Mouse (Mus musculus) spleen, adult 2 months (tissue): ENCODE measurements around the gene Apba2. TPM values are rescaled to one million over a fixed set of nuclear protein-coding genes. Genes with fewer than 3 reads are reported as not detected.

Experiments used
- DNase-seq, 2 experiments: peaks; one replicate each; pipeline versions ENCODE4 v3.0.0 to v3.0.0-alpha.2; 2012 to 2021; ENCODE audit warnings: low spot score in 2 of 2, low read depth in 1 of 2
- H3K27ac ChIP-seq: fragments of 200-500 bp; 2 replicates; pipeline ENCODE4 v1.5.1; 2012; ENCODE audit warnings: low read length, inconsistent platforms; ENCODE audit not compliant: insufficient read depth
- H3K27me3 ChIP-seq: fragments of 200-500 bp; 2 replicates; pipeline ENCODE4 v1.6.1; 2012; ENCODE audit warnings: mild to moderate bottlenecking, moderate library complexity, low read length, inconsistent platforms; ENCODE audit not compliant: control insufficient read depth, insufficient read depth
- H3K36me3 ChIP-seq: fragments of 200-500 bp; 2 replicates; pipeline ENCODE4 v1.6.1; 2012; ENCODE audit warnings: mild to moderate bottlenecking, low read length, inconsistent platforms; ENCODE audit not compliant: control insufficient read depth, insufficient read depth
- H3K4me1 ChIP-seq: fragments of 200-500 bp; 2 replicates; pipeline ENCODE4 v1.6.1; 2011; ENCODE audit warnings: inconsistent platforms; ENCODE audit not compliant: control insufficient read depth, insufficient read depth, insufficient read length
- H3K4me3 ChIP-seq: fragments of 200-500 bp; 2 replicates; pipeline ENCODE4 v1.5.1; 2011; ENCODE audit warnings: mild to moderate bottlenecking, inconsistent platforms; ENCODE audit not compliant: insufficient read depth, insufficient read length; ENCODE audit errors: extremely low read depth
- CTCF ChIP-seq: fragments of 200-500 bp; IDR thresholded peaks from 2 replicates; pipeline ENCODE4 v1.5.1; 2011; ENCODE audit warnings: mild to moderate bottlenecking, inconsistent platforms; ENCODE audit not compliant: insufficient read depth, insufficient read length, insufficient replicate concordance; ENCODE audit errors: extremely low read depth
- POLR2A ChIP-seq: fragments of 200-500 bp; IDR thresholded peaks from 2 replicates; pipeline ENCODE4 v1.6.1; 2011; ENCODE audit warnings: low read depth, low read length, inconsistent platforms
- WGBS: fragments of 180-500 bp; shearing (Covaris S2); methylation state at CpG from one replicate; pipeline ENCODE4 v1.1.7; 2018; 5-methylcytosine and 5-hydroxymethylcytosine counted together
- polyA plus RNA-seq: library from polyadenylated mRNA; depleted of rRNA; stranded (reverse); fragments of >200 nt; gene quantifications from 2 replicates; pipeline ENCODE4 v1.2.3, GENCODE M21; 2012

Gene Apba2
- polyA plus RNA-seq, 1 experiment, result 0.18 TPM

GRCm38 (mm10) chr7:64741333-64742307, 240.1 kb downstream of the Apba2 start:
- Histone ChIP-seq H3K36me3 (no peaks in the 10 kb centered on the region), H3K27me3 (no peaks in the 10 kb centered on the region), H3K4me1 (no peaks in the 10 kb centered on the region), H3K4me3 (no peak overlapping the region), H3K27ac (no peak overlapping the region)
- peak; percentile 3 to 37 for DNase-seq
- WGBS, result 35% methylated on average over 8 of the region's 8 CpGs
- no peak for TF ChIP-seq POLR2A
- TF ChIP-seq CTCF, result peak; percentile 72; the same call in 1 of the 2 replicates

DNA sequence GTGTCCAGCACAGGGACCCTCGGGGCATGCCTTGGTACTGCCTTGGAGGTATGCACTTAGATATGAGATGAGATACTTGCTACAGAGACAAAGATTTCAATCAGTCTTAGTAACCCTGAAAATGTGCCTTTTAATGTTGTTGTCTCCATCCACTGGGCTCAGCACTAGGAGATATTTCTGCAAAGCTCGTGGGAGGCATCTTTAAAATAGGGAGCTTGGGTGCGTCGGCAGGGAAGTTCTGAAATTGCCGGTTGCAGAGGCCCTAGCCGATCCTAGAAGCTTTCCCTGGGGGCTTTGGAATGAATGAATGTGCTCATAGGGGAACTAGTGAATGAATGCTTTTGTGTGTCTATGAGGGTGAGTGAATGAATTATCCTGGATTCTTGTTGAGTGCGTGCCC, 242.1 kb downstream of the Apba2 start:
- Histone ChIP-seq H3K4me1 (no peaks in the 10 kb centered on the region), H3K27me3 (no peaks in the 10 kb centered on the region), H3K27ac (no peak overlapping the region), H3K36me3 (no peaks in the 10 kb centered on the region), H3K4me3 (no peak overlapping the region)
- DNase-seq, result no peak
- TF ChIP-seq CTCF, result no peak
- TF ChIP-seq POLR2A, result no peak
- 88% methylated on average over 7 of the region's 7 CpGs for WGBS

DNA sequence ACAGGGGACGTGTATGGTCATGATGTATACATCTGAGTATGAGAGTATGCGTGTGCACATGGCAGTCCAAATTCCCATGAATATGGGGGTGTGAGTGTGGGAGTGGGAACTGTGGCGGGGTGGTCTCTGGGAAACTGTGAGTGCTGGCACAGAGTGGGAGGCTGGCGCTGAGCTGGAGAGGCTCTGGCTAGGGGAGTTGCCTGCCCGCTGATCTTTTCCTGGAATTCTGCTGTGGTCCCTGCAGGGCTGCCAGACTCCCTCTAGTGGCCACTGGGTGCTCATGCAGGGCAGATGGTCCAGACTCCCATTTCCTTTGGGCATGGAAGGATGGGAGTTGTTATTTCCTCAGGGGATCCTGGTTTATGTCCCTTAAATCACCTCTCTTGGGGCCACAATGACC, 250.0 kb downstream of the Apba2 start:
- TF ChIP-seq POLR2A (no peak), CTCF (peak; percentile 60; the same call in 1 of the 2 replicates)
- Histone ChIP-seq H3K27ac (no peak overlapping the region), H3K4me3 (no peak overlapping the region), H3K4me1 (no peaks in the 10 kb centered on the region), H3K27me3 (no peaks in the 10 kb centered on the region), H3K36me3 (no peaks in the 10 kb centered on the region)
- no peak for DNase-seq
- WGBS, result 38% methylated on average over 5 of the region's 5 CpGs

DNA sequence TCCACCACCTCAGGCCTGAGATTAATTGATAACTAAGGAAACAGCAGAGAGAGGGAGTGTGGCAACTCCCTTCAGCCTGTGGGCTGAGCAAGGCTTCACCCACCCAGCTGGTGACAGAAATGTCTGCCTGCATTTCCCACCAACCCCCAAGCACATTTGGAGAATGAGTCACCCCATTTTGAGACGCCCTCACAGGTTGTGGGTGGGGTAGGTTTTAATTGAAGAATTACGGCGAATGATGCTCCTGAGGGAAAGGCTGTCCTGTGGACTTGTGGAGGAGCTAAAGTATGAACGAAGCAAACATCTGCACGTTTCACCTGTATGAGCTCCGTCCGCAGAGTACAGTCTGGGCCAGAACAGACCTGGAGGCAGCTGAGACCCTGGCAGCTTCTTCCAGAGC, 250.6 kb downstream of the Apba2 start:
- no peaks in the 10 kb centered on the region for H3K4me1 ChIP-seq
- DNase-seq, result no peak
- H3K27ac ChIP-seq, result no peak overlapping the region
- TF ChIP-seq POLR2A (no peak), CTCF (no peak)
- no peak overlapping the region for H3K4me3 ChIP-seq
- H3K27me3 ChIP-seq, result no peaks in the 10 kb centered on the region
- no peaks in the 10 kb centered on the region for H3K36me3 ChIP-seq
- WGBS, result 87% methylated on average over 7 of the region's 7 CpGs

- Histone ChIP-seq H3K4me3 (no peak overlapping the region), H3K27me3 (no peaks in the 10 kb centered on the region), H3K36me3 (no peaks in the 10 kb centered on the region), H3K27ac (no peak overlapping the region), H3K4me1 (no peaks in the 10 kb centered on the region)
- 83% methylated on average over 6 of the region's 6 CpGs for WGBS
- TF ChIP-seq POLR2A (no peak), CTCF (no peak)
- no peak for DNase-seq
Measured at GRCm38 (mm10) chr7:64753678-64754077, 252.2 kb downstream of the Apba2 start.

GRCm38 (mm10) chr7:64754161-64754560, 252.7 kb downstream of the Apba2 start:
- no peak for DNase-seq
- no peaks in the 10 kb centered on the region for H3K27me3 ChIP-seq
- no peaks in the 10 kb centered on the region for H3K4me1 ChIP-seq
- H3K4me3 ChIP-seq, result no peak overlapping the region
- H3K27ac ChIP-seq, result no peak overlapping the region
- 74% methylated on average over 7 of the region's 7 CpGs for WGBS
- TF ChIP-seq CTCF, result no peak
- no peaks in the 10 kb centered on the region for H3K36me3 ChIP-seq

- H3K4me3 ChIP-seq, result no peak overlapping the region
- no peak for DNase-seq
- WGBS, result 85% methylated on average over 7 of the region's 7 CpGs
- no peaks in the 10 kb centered on the region for H3K4me1 ChIP-seq
- no peak overlapping the region for H3K27ac ChIP-seq
- TF ChIP-seq CTCF (no peak), POLR2A (no peak)
- H3K27me3 ChIP-seq, result no peaks in the 10 kb centered on the region
- no peaks in the 10 kb centered on the region for H3K36me3 ChIP-seq
Measured at GRCm38 (mm10) chr7:64755141-64755540, 253.6 kb downstream of the Apba2 start.
